Mouse (Mus musculus) B cell, adult (primary cell): ENCODE results near the gene Itpkc. TPM values are rescaled to one million over a fixed set of nuclear protein-coding genes. Genes with fewer than 3 reads are reported as not detected.

Source experiments
- total RNA-seq: library from RNA; stranded (reverse); gene quantifications from 4 replicates; pipeline ENCODE4 v1.2.4, GENCODE M21; 2023; ENCODE audit not compliant: inconsistent age

Itpkc gene
- 16.9 to 22.1 TPM (median 20.3 TPM) in 4 replicates for total RNA-seq

GRCm38 (mm10) chr7:27228281-27228821 lies at the start of gene Itpkc:
Itpkc (minus strand) TSS chr7:27228661.

GRCm38 (mm10) chr7:27258205-27258899 lies 29.9 kb upstream of the Itpkc start, which contains the start of gene Numbl:
Numbl (plus strand) TSS chr7:27258433.

DNA sequence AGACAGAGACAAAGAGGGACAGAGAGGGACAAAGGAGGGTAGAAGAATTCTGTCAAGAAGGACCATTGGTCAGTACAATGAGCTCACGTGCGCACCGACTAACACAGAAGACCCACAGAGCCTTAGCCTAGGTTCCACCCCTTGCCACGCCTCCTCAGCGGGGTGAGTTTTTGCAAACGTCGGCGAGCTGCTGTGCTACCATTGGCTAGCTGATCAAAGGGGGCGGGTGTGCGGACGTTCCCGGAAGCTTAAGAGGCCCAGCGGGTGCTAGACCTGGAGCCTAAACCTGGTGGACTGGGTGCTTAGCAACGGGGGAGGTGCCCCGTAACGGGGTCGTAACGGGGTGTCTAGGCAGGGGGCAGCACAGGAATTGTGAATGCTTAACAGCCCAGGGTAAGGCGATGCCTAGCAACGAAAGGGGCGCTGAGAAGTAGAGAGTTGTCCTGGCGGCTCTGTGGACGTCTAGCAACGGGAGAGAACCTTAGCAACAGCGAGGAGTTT lies 4.4 kb upstream of the Itpkc start, which contains the start of gene Coq8b:
Gene Coq8b (plus strand): TSS at position 243 of the 501 bp plus-strand sequence.

GRCm38 (mm10) chr7:27195681-27196611 lies 32.5 kb downstream of the Itpkc start, which contains the start of the genes BC024978 and Snrpa:
BC024978 (plus strand) TSS chr7:27195781.
Snrpa (minus strand) TSS chr7:27196271.

GRCm38 (mm10) chr7:27180837-27181695 lies 47.4 kb downstream of the Itpkc start, which contains the start of the genes Gm21983 and Mia:
Gm21983 (minus strand) TSS chr7:27181086.
Mia (minus strand) TSS chr7:27181157.

DNA sequence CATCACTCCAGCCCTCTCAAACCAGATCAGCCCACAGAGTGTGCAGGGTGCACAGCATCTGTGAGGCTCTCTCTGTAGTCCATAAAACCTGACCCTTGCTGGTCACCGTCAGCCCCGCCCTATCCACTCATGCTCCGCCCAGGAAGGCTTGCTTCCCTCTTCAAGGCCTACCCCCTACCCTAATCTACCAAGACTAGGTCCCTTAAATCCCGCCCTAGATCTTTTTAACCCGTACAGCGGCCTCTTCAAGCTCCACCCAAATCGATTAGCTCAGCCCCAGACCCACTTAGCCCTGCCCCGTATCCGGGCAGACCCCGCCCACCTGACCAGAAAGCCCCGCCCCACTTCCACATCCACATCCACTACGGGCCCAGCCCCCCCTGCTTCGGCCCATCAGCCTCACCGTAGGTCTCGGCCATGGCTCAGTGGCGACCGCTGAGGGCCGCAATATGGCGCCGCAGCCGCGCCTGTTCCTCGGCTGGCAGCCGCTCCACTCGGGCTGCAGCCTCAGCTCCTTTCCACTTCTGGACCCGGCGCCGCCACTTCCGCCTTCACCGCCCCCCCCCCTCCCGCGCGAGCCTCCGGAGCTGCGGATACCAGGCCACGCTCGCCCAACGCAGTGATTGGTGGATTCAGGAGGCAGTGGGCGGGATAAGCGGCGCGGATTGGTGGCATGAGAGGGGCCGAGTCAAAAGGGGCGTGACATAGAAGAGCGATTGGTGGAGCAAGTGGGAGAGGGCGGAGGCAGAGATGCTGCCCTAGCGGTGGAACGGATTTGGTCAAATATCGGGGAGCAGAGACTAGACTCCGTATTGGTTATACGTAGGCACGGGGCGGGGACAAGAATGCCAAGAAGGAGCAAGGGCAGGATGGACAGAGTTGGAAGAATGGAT lies 49.9 kb downstream of the Itpkc start, which contains the start of gene Rab4b:
Gene Rab4b (minus strand): TSS at position 573 of the 893 bp plus-strand sequence.

DNA sequence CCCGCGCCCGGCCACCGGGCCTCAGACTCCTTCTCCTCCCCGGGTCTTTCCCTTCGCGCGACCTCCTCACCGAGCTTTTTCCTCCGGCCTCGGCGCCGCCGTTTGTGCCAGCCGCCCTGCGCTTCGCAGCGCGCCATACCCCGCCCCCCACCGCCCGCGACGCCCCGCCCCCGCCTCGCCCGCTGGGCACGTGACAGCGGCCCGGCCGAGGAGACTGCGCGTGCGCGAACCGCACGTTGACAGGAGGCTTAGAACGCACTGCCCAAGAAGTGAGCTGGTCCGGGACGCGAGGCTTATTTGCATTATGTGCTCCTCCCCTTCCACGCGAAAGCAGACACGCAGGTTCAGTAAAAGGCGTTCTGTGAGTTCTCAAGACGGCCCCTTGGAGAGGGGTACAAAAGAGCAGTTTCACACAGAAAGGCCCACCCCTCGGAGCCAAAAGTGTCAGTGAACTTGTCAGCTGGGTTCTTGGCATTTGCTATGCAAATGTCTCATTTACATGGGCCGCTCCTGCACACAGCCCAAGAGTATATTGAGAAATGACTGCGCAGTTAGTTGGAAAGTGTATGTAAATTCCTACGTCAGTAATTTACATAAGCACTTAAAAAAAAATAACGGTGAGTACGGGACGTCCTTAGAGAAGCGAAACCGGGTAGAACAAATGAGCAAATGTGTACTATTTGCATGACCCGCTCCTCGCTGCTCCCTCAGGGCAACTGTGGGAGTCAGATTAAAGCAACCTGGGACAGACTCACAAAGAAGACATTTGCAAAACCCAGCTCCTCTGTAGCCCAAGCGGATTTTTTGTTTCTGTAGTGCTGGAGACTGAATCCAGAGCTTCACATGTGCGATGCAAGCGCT lies 61.6 kb downstream of the Itpkc start, which contains the start of gene Egln2:
Gene Egln2 (minus strand): TSS at position 189 of the 861 bp plus-strand sequence.

Other genes starting within 250 kb of the Itpkc start
- not detected in 4 replicates for gene Cyp2a12, start 199.6 kb downstream of the Itpkc start, total RNA-seq
- not detected in 4 replicates for gene Cyp2f2, start 108.8 kb downstream of the Itpkc start, total RNA-seq
- not detected in 4 replicates for gene Cyp2t4, start 74.9 kb downstream of the Itpkc start, total RNA-seq
- gene Egln2, start 61.9 kb downstream of the Itpkc start, total RNA-seq: 226 to 254 TPM (median 243 TPM) in 4 replicates
- 167 to 187 TPM (median 176 TPM) in 4 replicates for gene Rab4b, start 49.8 kb downstream of the Itpkc start, total RNA-seq
- not detected in 4 replicates for gene Gm21983, start 47.6 kb downstream of the Itpkc start, total RNA-seq
- 0.57 to 1.5 TPM (median 0.90 TPM) in 3 of 4 replicates, not detected in the other for gene Mia, start 47.5 kb downstream of the Itpkc start, total RNA-seq
- gene BC024978, start 32.9 kb downstream of the Itpkc start, total RNA-seq: 15.0 to 18.0 TPM (median 16.3 TPM) in 4 replicates
- gene Snrpa, start 32.4 kb downstream of the Itpkc start, total RNA-seq: 98.7 to 129 TPM (median 118 TPM) in 4 replicates
- 25.8 to 31.0 TPM (median 27.4 TPM) in 4 replicates for gene Coq8b, start 4.4 kb upstream of the Itpkc start, total RNA-seq
- 1.4 to 3.2 TPM (median 1.6 TPM) in 4 replicates for gene Numbl, start 29.8 kb upstream of the Itpkc start, total RNA-seq
- gene Ltbp4, start 109.0 kb upstream of the Itpkc start, total RNA-seq: 0.87 to 0.97 TPM (median 0.93 TPM) in 4 replicates
- gene Shkbp1, start 127.4 kb upstream of the Itpkc start, total RNA-seq: 87.2 to 119 TPM (median 99.9 TPM) in 4 replicates
- not detected in 4 replicates for gene Gm20479, start 128.8 kb upstream of the Itpkc start, total RNA-seq
- 0.16 to 0.55 TPM (median 0.27 TPM) in 3 of 4 replicates, not detected in the other for gene Sptbn4, start 219.0 kb upstream of the Itpkc start, total RNA-seq
- gene Blvrb, start 219.3 kb upstream of the Itpkc start, total RNA-seq: 75.0 to 85.2 TPM (median 79.0 TPM) in 4 replicates
- gene Sertad3, start 245.1 kb upstream of the Itpkc start, total RNA-seq: 14.7 to 18.5 TPM (median 17.4 TPM) in 4 replicates